Mouse (Mus musculus): ENCODE results near the gene Bpifb9a.

- no peak for TF ChIP-seq POLR2A (IDR thresholded peaks at IDR 0.05; ENCODE audit: borderline replicate concordance, insufficient read depth, low read length)
- TF ChIP-seq CTCF (IDR thresholded peaks at IDR 0.05; ENCODE audit: borderline replicate concordance, insufficient read depth, low read depth, low read length) = no peak
Observed at GRCm38 (mm10) chr2:154301763-154302162, 44.1 kb downstream of the Bpifb9a start.

Measured in cerebellum, adult 2 months (tissue).